Mouse (Mus musculus) urinary bladder, adult 2 months (tissue): ENCODE data around the gene Intu. TPM values are rescaled to one million over a fixed set of nuclear protein-coding genes. Genes with fewer than 3 reads are reported as not detected.

Experiments
- polyA plus RNA-seq: library from polyadenylated mRNA; depleted of rRNA; stranded (reverse); fragments of >200 nt; gene quantifications from 2 replicates; pipeline ENCODE4 v1.2.3, GENCODE M21; 2012; rRNA removed

Gene Intu
- polyA plus RNA-seq, 1 experiment = 3.2 TPM

Other genes starting within 250 kb of the Intu start
- 0.07 and 0.11 TPM in 2 replicates for gene Slc25a31, start 177.6 kb downstream of the Intu start, polyA plus RNA-seq
- 7.1 and 9.9 TPM in 2 replicates for gene Hspa4l, start 213.2 kb downstream of the Intu start, polyA plus RNA-seq